Mouse (Mus musculus): ENCODE data around the gene Knop1. TPM values are rescaled to one million over a fixed set of nuclear protein-coding genes. Genes with fewer than 3 reads are reported as not detected.

Knop1 gene
- total RNA-seq, 1 experiment from 2014 or later: 15.1 TPM

- no peak for ATAC-seq (replicated peaks; ENCODE audit: insufficient number of reproducible peaks, low FRiP score, low TSS enrichment, poor library complexity, severe bottlenecking)
Observed at GRCm38 (mm10) chr7:118850676-118851290, 5.3 kb downstream of the Knop1 start.

DNA sequence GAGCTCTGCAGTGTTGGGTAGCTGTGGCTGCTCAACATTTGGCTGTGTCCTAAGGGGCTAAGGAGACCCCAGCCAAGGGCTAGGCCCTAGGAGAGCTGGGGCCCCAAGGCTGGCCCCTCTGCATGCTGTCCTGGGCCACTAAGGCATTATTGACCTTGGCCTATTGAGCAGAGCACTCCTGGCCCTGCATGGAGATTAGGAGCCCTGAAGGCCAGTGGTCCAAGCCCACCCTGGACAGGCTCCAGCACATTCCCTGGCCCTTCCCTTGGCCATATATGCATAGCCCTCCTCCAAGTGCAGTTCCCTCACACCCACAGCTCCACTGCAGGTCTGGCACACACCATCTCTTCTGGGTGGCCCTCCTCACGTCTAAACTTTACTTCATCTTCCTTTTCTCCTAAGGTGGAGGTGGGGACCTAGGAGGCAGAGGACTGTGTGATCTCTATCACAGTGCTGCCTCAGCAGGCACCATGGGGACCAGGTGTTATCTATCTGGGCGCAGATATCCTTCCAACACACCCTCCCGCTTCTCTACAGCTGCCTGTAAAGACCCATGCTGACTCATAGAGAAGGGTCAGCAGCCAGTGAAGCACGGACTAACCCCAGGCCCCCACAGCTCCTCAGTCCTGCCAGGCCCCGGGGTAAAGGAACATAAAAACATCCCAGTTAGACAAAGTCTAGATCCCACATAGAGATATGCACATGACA lies 6.4 kb downstream of the Knop1 start:
- ATAC-seq (replicated peaks; ENCODE audit: insufficient number of reproducible peaks, low FRiP score, low TSS enrichment, poor library complexity, severe bottlenecking): no peak

DNA sequence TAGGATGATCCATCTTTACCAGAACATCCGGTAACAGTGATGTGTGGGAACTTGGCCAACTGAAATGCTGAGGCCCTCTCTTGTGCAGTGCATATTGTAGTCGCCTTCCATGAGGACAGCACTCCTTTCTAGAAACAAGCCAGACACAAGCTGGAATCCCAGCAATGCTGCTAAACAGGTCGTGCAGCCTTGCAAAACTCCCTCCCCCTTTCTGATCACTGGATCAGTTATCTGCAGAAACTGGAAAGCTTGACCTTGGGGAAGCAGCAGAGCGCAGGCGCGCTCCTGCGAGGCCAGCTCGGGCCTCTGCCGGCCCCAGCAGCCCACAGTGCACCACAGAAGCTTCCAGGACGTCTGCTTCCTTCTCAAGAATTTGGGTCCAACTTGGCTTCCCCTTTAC lies 7.3 kb downstream of the Knop1 start:
- no peak for ATAC-seq (replicated peaks; ENCODE audit: insufficient number of reproducible peaks, low FRiP score, low TSS enrichment, poor library complexity, severe bottlenecking)

DNA sequence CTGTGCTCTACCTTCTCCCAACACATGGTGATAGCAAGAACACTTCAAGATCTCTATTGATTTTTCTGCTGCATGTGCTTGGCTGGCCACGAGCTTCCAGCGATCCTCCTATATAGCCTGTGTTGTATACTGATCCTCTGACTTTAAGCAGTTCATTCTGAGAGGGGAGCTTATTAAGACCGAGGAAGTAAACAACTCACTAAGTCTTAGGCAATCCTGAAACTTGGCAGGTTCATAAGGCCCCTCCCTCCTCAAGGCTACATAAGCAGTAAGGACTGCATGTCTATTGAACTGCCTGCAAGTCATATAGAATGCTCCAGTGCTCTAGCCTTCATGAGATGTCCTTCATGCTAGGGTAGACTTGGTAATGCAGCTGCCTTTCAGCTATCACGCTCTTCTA lies 9.7 kb downstream of the Knop1 start:
- ATAC-seq (replicated peaks; ENCODE audit: insufficient number of reproducible peaks, low FRiP score, low TSS enrichment, poor library complexity, severe bottlenecking): no peak

GRCm38 (mm10) chr7:118845141-118845540 lies 10.9 kb downstream of the Knop1 start:
- ATAC-seq (replicated peaks; ENCODE audit: insufficient number of reproducible peaks, low FRiP score, low TSS enrichment, poor library complexity, severe bottlenecking): no peak

GRCm38 (mm10) chr7:118842938-118843337 lies 13.1 kb downstream of the Knop1 start:
- no peak for ATAC-seq (replicated peaks; ENCODE audit: insufficient number of reproducible peaks, low FRiP score, low TSS enrichment, poor library complexity, severe bottlenecking)

GRCm38 (mm10) chr7:118841796-118842195 lies 14.3 kb downstream of the Knop1 start:
- ATAC-seq (replicated peaks; ENCODE audit: insufficient number of reproducible peaks, low FRiP score, low TSS enrichment, poor library complexity, severe bottlenecking): no peak

DNA sequence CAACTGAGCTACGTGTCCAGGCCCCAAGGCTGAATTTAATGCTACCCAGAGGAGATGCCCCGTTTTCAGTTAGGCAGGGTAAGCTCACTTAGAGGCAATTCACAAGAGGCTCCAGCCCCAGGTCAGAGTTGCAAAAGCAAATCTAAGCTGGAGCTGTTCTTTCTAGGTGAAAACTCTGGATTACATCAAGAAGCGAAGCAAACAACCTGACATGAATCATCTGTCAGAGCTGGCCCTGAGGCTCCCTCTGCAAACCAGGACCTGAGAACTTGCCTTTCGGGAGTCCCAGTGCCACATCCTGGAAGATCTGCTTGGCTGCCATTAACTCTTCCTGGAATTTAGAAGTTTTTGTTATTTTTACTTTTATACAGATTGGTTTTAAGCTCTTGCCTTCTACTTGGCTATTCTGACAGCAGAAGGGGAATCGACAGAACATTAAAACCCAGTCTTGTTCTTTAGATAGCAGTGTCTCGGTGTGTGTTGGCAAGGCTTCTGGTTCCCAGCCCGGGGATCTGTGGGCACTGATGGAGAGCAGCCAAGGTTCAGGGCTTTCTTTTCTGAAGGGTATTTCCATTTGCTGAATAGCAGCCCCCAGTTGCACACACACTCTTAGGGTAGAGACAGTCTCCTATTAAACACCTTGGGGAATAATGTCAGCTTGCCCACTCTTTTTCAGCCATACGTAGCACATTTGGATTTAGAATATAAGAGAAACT lies 14.9 kb downstream of the Knop1 start:
- no peak for ATAC-seq (replicated peaks; ENCODE audit: insufficient number of reproducible peaks, low FRiP score, low TSS enrichment, poor library complexity, severe bottlenecking)

DNA sequence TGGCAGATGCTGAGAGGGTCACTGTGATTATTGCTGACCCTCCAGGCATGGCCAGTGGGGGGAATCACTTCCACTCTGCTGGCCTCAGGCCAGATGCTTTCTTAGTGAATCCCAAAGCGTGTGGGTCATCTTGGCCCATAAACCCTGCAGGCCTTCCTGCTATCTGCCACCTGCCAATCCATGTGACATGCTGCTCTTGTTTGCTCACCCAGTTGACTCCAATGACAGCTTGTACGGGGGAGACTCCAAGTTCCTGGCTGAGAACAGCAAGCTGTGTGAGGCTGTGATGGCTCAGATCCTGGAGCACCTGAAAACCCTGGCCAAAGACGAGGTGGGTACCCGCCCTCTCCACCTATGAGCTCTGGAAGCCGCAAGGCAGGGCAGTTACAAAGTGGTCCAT lies 18.2 kb downstream of the Knop1 start:
- no peak for ATAC-seq (replicated peaks; ENCODE audit: insufficient number of reproducible peaks, low FRiP score, low TSS enrichment, poor library complexity, severe bottlenecking)

GRCm38 (mm10) chr7:118827975-118828416 lies 28.1 kb downstream of the Knop1 start:
- ATAC-seq (replicated peaks; ENCODE audit: insufficient number of reproducible peaks, low FRiP score, low TSS enrichment, poor library complexity, severe bottlenecking): no peak

- no peak for ATAC-seq (replicated peaks; ENCODE audit: insufficient number of reproducible peaks, low FRiP score, low TSS enrichment, poor library complexity, severe bottlenecking)
Observed at GRCm38 (mm10) chr7:118824451-118824850, 31.6 kb downstream of the Knop1 start.

GRCm38 (mm10) chr7:118821887-118822556 lies 34.0 kb downstream of the Knop1 start:
- no peak for ATAC-seq (replicated peaks; ENCODE audit: insufficient number of reproducible peaks, low FRiP score, low TSS enrichment, poor library complexity, severe bottlenecking)

DNA sequence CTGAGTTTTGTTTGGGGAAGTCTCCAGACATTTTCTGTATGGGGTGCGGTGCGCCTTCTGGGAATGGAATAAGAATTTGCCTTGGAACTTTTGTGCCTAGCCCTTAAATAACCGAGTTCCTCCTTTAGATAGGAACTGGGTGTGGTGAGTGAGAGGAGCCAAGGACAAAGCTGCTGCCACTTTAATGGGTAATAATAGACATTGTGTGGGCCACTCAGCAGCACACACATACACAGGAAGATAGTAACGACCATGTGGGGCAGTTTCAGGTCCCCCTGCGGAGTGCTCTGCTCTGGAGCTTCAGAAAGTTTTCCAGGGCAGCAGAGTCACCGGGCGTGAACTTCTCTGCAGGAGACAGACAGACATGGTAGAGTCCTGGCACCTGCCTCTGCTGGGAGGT lies 34.7 kb downstream of the Knop1 start:
- no peak for ATAC-seq (replicated peaks; ENCODE audit: insufficient number of reproducible peaks, low FRiP score, low TSS enrichment, poor library complexity, severe bottlenecking)

- no peak for ATAC-seq (replicated peaks; ENCODE audit: insufficient number of reproducible peaks, low FRiP score, low TSS enrichment, poor library complexity, severe bottlenecking)
Observed at GRCm38 (mm10) chr7:118819666-118820065, 36.4 kb downstream of the Knop1 start.

DNA sequence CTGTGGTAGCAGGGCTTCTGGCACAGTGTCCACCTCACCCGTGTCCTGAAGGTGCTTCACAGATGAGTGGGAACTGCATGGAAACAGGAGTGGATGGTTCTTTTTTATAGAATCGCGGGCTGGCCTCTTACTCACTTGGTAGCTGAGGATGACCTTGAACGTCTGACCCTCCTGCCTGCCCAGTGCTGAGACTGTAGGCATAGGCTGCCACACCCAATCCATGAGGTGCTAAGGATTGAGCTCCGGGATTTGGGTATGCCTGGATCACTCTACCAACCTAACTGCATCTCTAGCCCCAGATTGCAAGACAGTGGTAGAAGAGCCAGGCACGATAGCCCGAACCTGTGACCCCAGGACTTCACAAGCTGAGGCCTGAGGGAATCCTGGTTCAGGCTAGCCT lies 38.3 kb downstream of the Knop1 start:
- no peak for ATAC-seq (replicated peaks; ENCODE audit: insufficient number of reproducible peaks, low FRiP score, low TSS enrichment, poor library complexity, severe bottlenecking)

GRCm38 (mm10) chr7:118816275-118816674 lies 39.8 kb downstream of the Knop1 start:
- ATAC-seq (replicated peaks; ENCODE audit: insufficient number of reproducible peaks, low FRiP score, low TSS enrichment, poor library complexity, severe bottlenecking): no peak

- no peak for ATAC-seq (replicated peaks; ENCODE audit: insufficient number of reproducible peaks, low FRiP score, low TSS enrichment, poor library complexity, severe bottlenecking)
Observed at GRCm38 (mm10) chr7:118813592-118813991, 42.5 kb downstream of the Knop1 start.

DNA sequence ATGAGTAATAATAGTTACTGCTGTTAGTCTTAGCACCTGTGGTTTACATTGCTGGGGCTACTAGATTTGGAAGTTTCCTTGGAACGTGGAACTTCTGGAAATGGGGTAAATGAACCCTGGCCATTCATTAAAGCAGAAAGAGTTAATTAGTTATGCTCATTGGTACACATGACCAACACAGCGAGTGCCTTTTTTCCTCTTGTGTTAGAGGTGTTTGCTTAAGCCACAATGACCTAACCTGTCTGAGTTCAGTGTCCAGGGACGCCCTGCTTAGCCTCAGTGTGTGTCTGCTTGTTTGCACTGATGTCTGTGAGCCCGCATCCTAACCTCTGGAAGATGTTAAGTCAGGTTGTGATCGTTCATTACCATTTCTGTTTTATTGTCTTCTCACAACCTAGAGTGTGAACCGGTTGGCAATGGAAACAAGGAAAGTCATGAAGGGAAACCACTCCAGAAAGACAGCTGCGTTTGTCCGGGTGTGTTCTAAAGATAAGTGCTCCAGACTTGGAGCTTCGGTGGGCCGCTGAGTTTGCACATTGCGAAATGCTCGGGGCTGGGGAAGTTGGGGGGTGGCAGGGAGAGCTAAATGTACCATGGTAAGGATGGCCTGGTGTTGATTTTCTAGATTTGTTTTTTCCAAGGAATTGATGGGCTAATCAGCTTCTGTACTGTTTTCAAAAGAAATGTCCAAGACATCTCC lies 44.5 kb downstream of the Knop1 start:
- no peak for ATAC-seq (replicated peaks; ENCODE audit: insufficient number of reproducible peaks, low FRiP score, low TSS enrichment, poor library complexity, severe bottlenecking)

DNA sequence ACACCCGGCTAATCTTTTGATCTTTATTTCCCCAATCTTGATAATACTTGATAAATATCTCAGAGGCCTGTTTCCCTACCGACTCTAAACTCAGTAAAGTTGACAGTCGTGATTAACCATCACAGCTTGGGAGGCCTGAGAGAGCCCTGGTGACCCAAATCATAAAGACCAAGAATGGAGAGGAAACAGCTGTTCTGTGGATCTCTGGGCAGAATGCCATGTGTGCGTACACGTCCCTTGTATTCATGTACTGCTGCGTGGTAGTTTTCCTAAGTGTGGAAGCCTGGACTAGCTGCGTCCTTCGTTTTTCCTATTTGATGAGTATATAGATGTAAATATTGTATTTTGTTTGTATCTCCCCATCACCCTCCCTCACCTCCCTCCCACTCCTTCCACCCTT lies 48.2 kb downstream of the Knop1 start:
- no peak for ATAC-seq (replicated peaks; ENCODE audit: insufficient number of reproducible peaks, low FRiP score, low TSS enrichment, poor library complexity, severe bottlenecking)

Data from monocyte, adult 5-6 weeks (primary cell).